ENCODE assay signal across 12 mouse cellular contexts in the genomic region with DNA sequence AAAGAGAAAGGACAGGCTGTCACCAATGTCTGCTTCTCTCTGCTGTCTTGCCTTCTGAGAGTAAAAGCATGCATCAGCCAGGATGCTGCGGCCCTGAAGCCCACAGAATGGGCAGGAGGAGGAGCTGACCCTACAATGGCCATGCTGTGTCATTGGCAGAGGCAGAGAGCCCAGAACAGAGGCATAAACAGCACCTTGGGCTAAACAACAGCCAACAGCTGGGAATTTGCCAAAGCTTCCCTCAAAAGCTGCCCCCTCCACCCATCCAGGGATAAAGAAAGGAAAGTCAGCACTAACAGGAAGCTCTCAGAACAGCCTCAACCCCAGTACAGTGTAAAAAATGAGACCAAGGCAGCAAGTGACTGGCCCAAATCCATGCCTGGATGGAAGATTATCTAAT. TPM values are rescaled to one million over a fixed set of nuclear protein-coding genes. Genes with fewer than 3 reads are reported as not detected.
DNase-seq lines count a peak whose midpoint lies in the region; ATAC-seq lines count a peak whose summit lies in the region.
"Had no signal": no experiment of that assay in that cellular context is flagged by ENCODE, and none has a peak within 500 bp of the region (broad histone marks: within the 10 kb centered on the region; RNA-seq: fewer than 3 reads in every experiment).

No protein-coding gene starts in this region.

- peak; percentile 83 for ATAC-seq in hindbrain, embryonic 15.5 days (ENCODE audit: low FRiP score, low read depth)
- ATAC-seq in monocyte, adult 5-6 weeks (replicated peaks; ENCODE audit: insufficient number of reproducible peaks, low FRiP score, low TSS enrichment, poor library complexity, severe bottlenecking) = no peak

- H3K9me3 ChIP-seq in hindbrain, embryonic 15.5 days = no peaks in the 10 kb centered on the region
- H3K9me3 ChIP-seq in hindbrain, embryonic 10.5 days = no peaks in the 10 kb centered on the region
- H3K9me3 ChIP-seq: heart, embryonic 13.5 days; limb, embryonic 15.5 days had no signal

- H3K4me1 ChIP-seq in hindbrain, embryonic 15.5 days (replicated peaks) = no peaks in the 10 kb centered on the region
- H3K4me1 ChIP-seq in hindbrain, embryonic 10.5 days (replicated peaks) = 0 out of 2 replicates have a peak, but pooled peaks cover 3% of the 10 kb centered on the region
- H3K4me1 ChIP-seq: heart, embryonic 13.5 days; limb, embryonic 15.5 days had no signal

- H3K27me3 ChIP-seq in hindbrain, embryonic 15.5 days = no peaks in the 10 kb centered on the region
- peaks cover 6% of the 10 kb centered on the region; the same call in 1 of the 2 replicates for H3K27me3 ChIP-seq in hindbrain, embryonic 10.5 days (ENCODE audit: insufficient read depth, poor library complexity, severe bottlenecking)
- H3K27me3 ChIP-seq: limb, embryonic 15.5 days had no signal

- peak; percentile 17 for DNase-seq in adrenal gland, postnatal 10 days
- no peak for DNase-seq in adrenal gland, postnatal 25 days
- no peak for DNase-seq in hindbrain, embryonic 10.5 days (ENCODE audit: low spot score)
- peak; percentile 57 for DNase-seq in 3134 (ENCODE audit: extremely low read depth, insufficient read length, low spot score)
- peak; percentile 27 to 34 for DNase-seq in layer of hippocampus, postnatal 10 days (ENCODE audit: low spot score in 2 of 2)
- DNase-seq in ovary, postnatal 10 days (ENCODE audit: low spot score) = no peak
- DNase-seq: right cerebral cortex, postnatal 14 days had no signal

- 31% methylated on average over 1 of the region's 1 CpGs for WGBS in hindbrain, embryonic 15.5 days
- 31% methylated on average over 1 of the region's 1 CpGs for WGBS in hindbrain, embryonic 10.5 days

- no peak overlapping the region for H3K27ac ChIP-seq in hindbrain, embryonic 15.5 days (replicated peaks)
- H3K27ac ChIP-seq in hindbrain, embryonic 10.5 days = no peak overlapping the region
- H3K27ac ChIP-seq: heart, embryonic 13.5 days; limb, embryonic 15.5 days had no signal

- H3K36me3 ChIP-seq in hindbrain, embryonic 15.5 days = no peaks in the 10 kb centered on the region
- no peaks in the 10 kb centered on the region for H3K36me3 ChIP-seq in hindbrain, embryonic 10.5 days
- H3K36me3 ChIP-seq: heart, embryonic 13.5 days; limb, embryonic 15.5 days had no signal

- H3K4me2 ChIP-seq in hindbrain, embryonic 15.5 days = no peak overlapping the region
- H3K4me2 ChIP-seq: heart, embryonic 13.5 days; limb, embryonic 15.5 days had no signal

- H3K9ac ChIP-seq in hindbrain, embryonic 15.5 days = no peak overlapping the region
- H3K9ac ChIP-seq: heart, embryonic 13.5 days; limb, embryonic 15.5 days had no signal

- H3K4me3 ChIP-seq in hindbrain, embryonic 15.5 days = no peak overlapping the region
- no peak overlapping the region for H3K4me3 ChIP-seq in hindbrain, embryonic 10.5 days
- H3K4me3 ChIP-seq: heart, embryonic 13.5 days; limb, embryonic 15.5 days had no signal

RNA-seq across cellular contexts. Expression of a gene that starts 6.3 kb away (rescaled TPM):
- 10 to 100 TPM; 10.1 to 10.2 TPM for total RNA-seq in adrenal gland, postnatal 10 days (2021)
- 29.2 and 31.9 TPM in 2 replicates for total RNA-seq in adrenal gland, postnatal 25 days (2021)
- 1.8 and 2.1 TPM in 2 replicates for polyA plus RNA-seq in hindbrain, embryonic 15.5 days (2015; fragmentation: Nextera tagmentation; extraction: Ambion mirVana)
- polyA plus RNA-seq in hindbrain, embryonic 10.5 days (2016; fragmentation: Nextera tagmentation; extraction: Ambion mirVana) = 0.02 and 0.03 TPM in 2 replicates
- 10 to 100 TPM; 24.2 to 25.7 TPM for total RNA-seq in layer of hippocampus, postnatal 10 days (2021)
- not detected in 3 replicates for total RNA-seq in monocyte, adult 5-6 weeks (2017)
- polyA plus RNA-seq: testis, adult 2 months had no signal

Comparison
In these comparisons a context has a peak if more than half of its experiments do, and no peak if none do; other contexts are left out.
1. DNase-seq: peak in adrenal gland, postnatal 10 days (single experiment), 3134 (single experiment) and layer of hippocampus, postnatal 10 days (2 of 2); none in adrenal gland, postnatal 25 days (single experiment), hindbrain, embryonic 10.5 days (single experiment) and ovary, postnatal 10 days (single experiment).
2. RNA of a gene that starts 6.3 kb away (total RNA-seq): 29.2 to 31.9 TPM in adrenal gland, postnatal 25 days, 24.2 to 25.7 TPM in layer of hippocampus, postnatal 10 days and 10.1 to 10.2 TPM in adrenal gland, postnatal 10 days; not detected in monocyte, adult 5-6 weeks; every median in the first group is over 10 times any median in the second.